ENCODE assay signal across 8 mouse cellular contexts in the genomic region with DNA sequence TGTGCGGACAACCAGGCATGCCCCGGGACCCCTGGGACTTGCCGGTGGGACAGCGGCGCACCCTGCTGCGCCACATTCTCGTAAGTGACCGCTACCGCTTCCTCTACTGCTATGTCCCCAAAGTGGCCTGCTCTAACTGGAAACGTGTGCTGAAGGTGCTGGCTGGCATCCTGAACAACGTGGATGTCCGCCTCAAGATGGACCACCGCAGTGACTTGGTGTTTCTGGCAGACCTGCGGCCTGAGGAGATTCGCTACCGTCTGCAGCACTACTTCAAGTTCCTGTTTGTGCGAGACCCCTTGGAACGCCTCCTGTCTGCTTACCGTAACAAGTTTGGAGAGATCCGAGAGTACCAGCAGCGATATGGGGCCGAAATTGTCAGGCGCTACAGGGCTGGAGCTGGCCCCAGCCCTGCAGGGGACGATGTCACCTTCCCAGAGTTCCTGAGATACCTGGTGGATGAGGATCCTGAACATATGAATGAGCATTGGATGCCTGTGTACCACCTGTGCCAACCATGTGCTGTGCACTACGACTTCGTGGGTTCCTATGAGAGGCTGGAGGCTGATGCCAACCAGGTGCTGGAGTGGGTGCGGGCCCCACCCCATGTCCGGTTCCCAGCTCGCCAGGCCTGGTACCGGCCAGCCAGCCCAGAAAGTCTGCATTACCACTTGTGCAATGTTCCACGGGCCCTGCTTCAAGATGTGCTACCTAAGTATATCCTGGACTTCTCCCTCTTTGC. TPM values are rescaled to one million over a fixed set of nuclear protein-coding genes. Genes with fewer than 3 reads are reported as not detected.
DNase-seq lines count a peak whose midpoint lies in the region; ATAC-seq lines count a peak whose summit lies in the region.

No protein-coding gene starts in this region.

- peak overlapping the region in 1 of 2 experiments; percentile 65; a peak in 1 of 4 replicates for H3K27ac ChIP-seq in heart, embryonic 14.5 days (replicated peaks in 1 of 2; ENCODE audit: control insufficient read depth in 1 of 2, insufficient read depth in 1 of 2, low read depth in 2 of 2, low read length in 2 of 2)
- no peak overlapping the region for H3K27ac ChIP-seq in hindbrain, embryonic 15.5 days (replicated peaks)
- no peak overlapping the region for H3K27ac ChIP-seq in midbrain, embryonic 13.5 days

- no peaks in the 10 kb centered on the region for H3K9me3 ChIP-seq in heart, embryonic 14.5 days (ENCODE audit: control insufficient read depth, low read length)
- no peaks in the 10 kb centered on the region for H3K9me3 ChIP-seq in hindbrain, embryonic 15.5 days
- H3K9me3 ChIP-seq in midbrain, embryonic 13.5 days, result no peaks in the 10 kb centered on the region

- no peak for DNase-seq in heart, adult 8-10 months (ENCODE audit: low spot score)
- no peak for DNase-seq in retina, embryonic 14.5 days (ENCODE audit: low spot score)
- no peak for DNase-seq in frontal cortex, postnatal 14 days (ENCODE audit: low spot score in 2 of 2)
- no peak for DNase-seq in Muller cell, postnatal 12 days (ENCODE audit: inconsistent ontology term)

- H3K27me3 ChIP-seq in heart, embryonic 14.5 days (ENCODE audit: control insufficient read depth, insufficient read depth, low read length), result no peaks in the 10 kb centered on the region
- H3K27me3 ChIP-seq in hindbrain, embryonic 15.5 days, result no peaks in the 10 kb centered on the region
- H3K27me3 ChIP-seq in midbrain, embryonic 13.5 days, result no peaks in the 10 kb centered on the region

- ATAC-seq in heart, embryonic 14.5 days (ENCODE audit: insufficient number of reproducible peaks, insufficient read depth, low FRiP score, low read depth), result no peak
- ATAC-seq in common myeloid progenitor, adult 5-6 weeks (replicated peaks; ENCODE audit: low read depth, poor library complexity, severe bottlenecking), result peak; percentile 73
- ATAC-seq in hindbrain, embryonic 15.5 days (ENCODE audit: low FRiP score, low read depth), result no peak
- no peak; the same call in 1 of the 2 replicates for ATAC-seq in midbrain, embryonic 13.5 days

- H3K4me3 ChIP-seq in heart, embryonic 14.5 days (ENCODE audit: control insufficient read depth in 1 of 2, insufficient read depth in 1 of 2, low read depth in 1 of 2, low read length in 2 of 2), result peak overlapping the region; percentile 72 to 86
- H3K4me3 ChIP-seq in hindbrain, embryonic 15.5 days, result peak overlapping the region; percentile 59
- peak overlapping the region; percentile 61 for H3K4me3 ChIP-seq in midbrain, embryonic 13.5 days (replicated peaks)

- peak overlapping the region; percentile 90 for H3K9ac ChIP-seq in heart, embryonic 14.5 days (ENCODE audit: low read length)
- H3K9ac ChIP-seq in hindbrain, embryonic 15.5 days, result peak overlapping the region; percentile 49
- H3K9ac ChIP-seq in midbrain, embryonic 13.5 days (replicated peaks), result peak overlapping the region; percentile 61

- peak overlapping the region; percentile 97 for H3K4me2 ChIP-seq in heart, embryonic 14.5 days (ENCODE audit: low read length)
- H3K4me2 ChIP-seq in hindbrain, embryonic 15.5 days, result peak overlapping the region; percentile 94
- peak overlapping the region; percentile 92 for H3K4me2 ChIP-seq in midbrain, embryonic 13.5 days (replicated peaks)

- H3K36me3 ChIP-seq in heart, embryonic 14.5 days (ENCODE audit: control insufficient read depth, insufficient read depth, low read length), result peaks cover 20% of the 10 kb centered on the region
- peaks cover 20% of the 10 kb centered on the region for H3K36me3 ChIP-seq in hindbrain, embryonic 15.5 days
- peaks cover 26% of the 10 kb centered on the region for H3K36me3 ChIP-seq in midbrain, embryonic 13.5 days

- 31% methylated on average over 31 of the region's 31 CpGs for WGBS in heart, embryonic 14.5 days
- 37% methylated on average over 31 of the region's 31 CpGs for WGBS in hindbrain, embryonic 15.5 days
- WGBS in midbrain, embryonic 13.5 days, result 35% methylated on average over 31 of the region's 31 CpGs

- peaks cover 11 to 22% of the 10 kb centered on the region in 2 experiments for H3K4me1 ChIP-seq in heart, embryonic 14.5 days (ENCODE audit: control insufficient read depth in 2 of 2, insufficient read depth in 2 of 2, low read length in 2 of 2)
- H3K4me1 ChIP-seq in hindbrain, embryonic 15.5 days (replicated peaks), result peaks cover 20% of the 10 kb centered on the region
- peaks cover 35% of the 10 kb centered on the region for H3K4me1 ChIP-seq in midbrain, embryonic 13.5 days (replicated peaks)

RNA-seq across cellular contexts. Expression of a gene that starts 0.9 kb away (rescaled TPM):
- polyA plus RNA-seq in heart, embryonic 14.5 days (2014; fragmentation: Nextera tagmentation; extraction: Ambion mirVana), result 21.3 and 25.7 TPM in 2 replicates
- 1 to 10 TPM; 5.7 to 9.2 (median 8.4) TPM for total RNA-seq in heart, adult 8-10 months (2022)
- 2.9 and 3.9 TPM in 2 replicates for total RNA-seq in common myeloid progenitor, adult 5-6 weeks (2017)
- 6.2 and 6.9 TPM in 2 replicates for polyA plus RNA-seq in hindbrain, embryonic 15.5 days (2015; fragmentation: Nextera tagmentation; extraction: Ambion mirVana)
- 6.2 and 6.6 TPM in 2 replicates for polyA plus RNA-seq in midbrain, embryonic 13.5 days (2015; fragmentation: Nextera tagmentation; extraction: Ambion mirVana)

RNA-seq across cellular contexts. Expression of a gene that starts 27.0 kb away (rescaled TPM):
- polyA plus RNA-seq in heart, embryonic 14.5 days (2014; fragmentation: Nextera tagmentation; extraction: Ambion mirVana), result 1.0 and 1.6 TPM in 2 replicates
- 10 to 100 TPM; 14.0 to 21.2 (median 15.9) TPM for total RNA-seq in heart, adult 8-10 months (2022)
- 5.3 and 8.4 TPM in 2 replicates for total RNA-seq in common myeloid progenitor, adult 5-6 weeks (2017)
- 8.0 and 8.9 TPM in 2 replicates for polyA plus RNA-seq in hindbrain, embryonic 15.5 days (2015; fragmentation: Nextera tagmentation; extraction: Ambion mirVana)
- 4.2 and 5.0 TPM in 2 replicates for polyA plus RNA-seq in midbrain, embryonic 13.5 days (2015; fragmentation: Nextera tagmentation; extraction: Ambion mirVana)
